ENCODE assay signal across 12 mouse cellular contexts in the genomic region with DNA sequence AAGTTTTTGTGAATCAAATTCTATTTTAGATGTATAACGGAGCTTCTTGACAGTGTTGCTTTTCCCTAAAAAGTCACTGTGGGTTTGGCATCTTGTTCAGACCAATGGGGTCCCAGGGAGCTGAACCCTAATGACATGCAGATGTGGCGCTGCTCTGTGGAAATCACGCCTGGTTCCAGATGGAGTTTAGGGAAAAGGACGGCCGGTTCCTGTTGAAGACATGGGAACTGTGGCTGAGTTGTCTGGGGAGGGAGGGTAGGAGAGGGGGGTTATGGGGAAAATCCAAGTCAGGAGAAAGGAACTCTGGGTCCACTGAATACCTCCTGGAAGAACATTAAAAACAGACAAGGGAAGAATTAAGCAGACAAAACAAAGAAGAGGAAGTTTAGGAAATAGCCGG.
DNase-seq lines count a peak whose midpoint lies in the region; ATAC-seq and TF ChIP-seq lines count a peak whose summit lies in the region.
"Had no signal": no experiment of that assay in that cellular context is flagged by ENCODE, and none has a peak within 500 bp of the region (broad histone marks: within the 10 kb centered on the region; RNA-seq: fewer than 3 reads in every experiment).

No protein-coding gene starts in this region.

- peak; percentile 83 for DNase-seq in embryo, embryonic 10 days (ENCODE audit: low spot score)
- peak; percentile 84 for DNase-seq in embryo, embryonic 11 days
- DNase-seq in gastrocnemius, adult 2 months: peak; percentile 59
- DNase-seq in lung, postnatal 0 days (ENCODE audit: low spot score): peak; percentile 64
- no peak for DNase-seq in urinary bladder, postnatal 14 days (ENCODE audit: low spot score)
- DNase-seq: adrenal gland, postnatal 10 days; kidney, postnatal 25 days had no signal

- no peak overlapping the region for H3K4me2 ChIP-seq in lung, postnatal 0 days (replicated peaks; ENCODE audit: low read depth, low read length)
- no peak overlapping the region for H3K4me2 ChIP-seq in midbrain, embryonic 15.5 days
- no peak overlapping the region for H3K4me2 ChIP-seq in hindbrain, embryonic 13.5 days
- H3K4me2 ChIP-seq: heart, embryonic 13.5 days; hindbrain, embryonic 15.5 days; liver, embryonic 15.5 days had no signal

- no peak for TF ChIP-seq CTCF in gastrocnemius, adult 2 months (IDR thresholded peaks at IDR 0.05)
- no peak for TF ChIP-seq CTCF in lung, postnatal 0 days (IDR thresholded peaks at IDR 0.05)

- intact Hi-C loops in gastrocnemius, adult 2 months (cut with DNase I): no loop called here

- 52% methylated on average over 6 of the region's 6 CpGs for WGBS in lung, postnatal 0 days
- 83% methylated on average over 6 of the region's 6 CpGs for WGBS in midbrain, embryonic 15.5 days
- WGBS in hindbrain, embryonic 13.5 days: 75% methylated on average over 6 of the region's 6 CpGs

- H3K9ac ChIP-seq in lung, postnatal 0 days (replicated peaks; ENCODE audit: low read depth): no peak overlapping the region
- no peak overlapping the region for H3K9ac ChIP-seq in midbrain, embryonic 15.5 days
- no peak overlapping the region for H3K9ac ChIP-seq in hindbrain, embryonic 13.5 days
- H3K9ac ChIP-seq: heart, embryonic 13.5 days; hindbrain, embryonic 15.5 days; liver, embryonic 15.5 days had no signal

- H3K4me1 ChIP-seq in lung, postnatal 0 days (ENCODE audit: insufficient read depth, low read depth, low read length): no peaks in the 10 kb centered on the region
- no peaks in the 10 kb centered on the region for H3K4me1 ChIP-seq in midbrain, embryonic 15.5 days
- H3K4me1 ChIP-seq in hindbrain, embryonic 13.5 days (replicated peaks): no peaks in the 10 kb centered on the region
- H3K4me1 ChIP-seq: hindbrain, embryonic 15.5 days; liver, embryonic 15.5 days had no signal

- H3K27me3 ChIP-seq in lung, postnatal 0 days (replicated peaks; ENCODE audit: insufficient read depth, low read length): no peaks in the 10 kb centered on the region
- H3K27me3 ChIP-seq in midbrain, embryonic 15.5 days (replicated peaks): no peaks in the 10 kb centered on the region
- no peaks in the 10 kb centered on the region for H3K27me3 ChIP-seq in hindbrain, embryonic 13.5 days
- H3K27me3 ChIP-seq: heart, embryonic 13.5 days; hindbrain, embryonic 15.5 days; liver, embryonic 15.5 days had no signal

- no peak overlapping the region for H3K4me3 ChIP-seq in gastrocnemius, adult 2 months
- H3K4me3 ChIP-seq in lung, postnatal 0 days (ENCODE audit: low read depth, low read length): no peak overlapping the region
- no peak overlapping the region for H3K4me3 ChIP-seq in midbrain, embryonic 15.5 days
- no peak overlapping the region for H3K4me3 ChIP-seq in hindbrain, embryonic 13.5 days
- H3K4me3 ChIP-seq: heart, embryonic 13.5 days; hindbrain, embryonic 15.5 days; liver, embryonic 15.5 days had no signal

- TF ChIP-seq EP300 in lung, postnatal 0 days (IDR thresholded peaks at IDR 0.05): no peak

- H3K9me3 ChIP-seq in lung, postnatal 0 days (ENCODE audit: low read length): no peaks in the 10 kb centered on the region
- H3K9me3 ChIP-seq in midbrain, embryonic 15.5 days: no peaks in the 10 kb centered on the region
- no peaks in the 10 kb centered on the region for H3K9me3 ChIP-seq in hindbrain, embryonic 13.5 days
- H3K9me3 ChIP-seq: heart, embryonic 13.5 days; hindbrain, embryonic 15.5 days; liver, embryonic 15.5 days had no signal

- ATAC-seq in lung, postnatal 0 days: peak; percentile 70
- no peak for ATAC-seq in midbrain, embryonic 15.5 days (replicated peaks)
- ATAC-seq in hindbrain, embryonic 13.5 days (ENCODE audit: low FRiP score): no peak

- H3K27ac ChIP-seq in gastrocnemius, adult 2 months: peak overlapping the region; percentile 20; the same call in 1 of the 2 replicates
- no peak overlapping the region for H3K27ac ChIP-seq in lung, postnatal 0 days (ENCODE audit: low read length)
- H3K27ac ChIP-seq in midbrain, embryonic 15.5 days: no peak overlapping the region
- no peak overlapping the region for H3K27ac ChIP-seq in hindbrain, embryonic 13.5 days
- H3K27ac ChIP-seq: heart, embryonic 13.5 days; hindbrain, embryonic 15.5 days; liver, embryonic 15.5 days had no signal

- H3K36me3 ChIP-seq in lung, postnatal 0 days (ENCODE audit: insufficient read depth, low read length): no peaks in the 10 kb centered on the region
- no peaks in the 10 kb centered on the region for H3K36me3 ChIP-seq in midbrain, embryonic 15.5 days (replicated peaks)
- H3K36me3 ChIP-seq in hindbrain, embryonic 13.5 days: no peaks in the 10 kb centered on the region
- H3K36me3 ChIP-seq: heart, embryonic 13.5 days; hindbrain, embryonic 15.5 days; liver, embryonic 15.5 days had no signal
